Mouse (Mus musculus): Measurements from ENCODE around the gene Bcl2l10. TPM values are rescaled to one million over a fixed set of nuclear protein-coding genes. Genes with fewer than 3 reads are reported as not detected.
"Not testable (repeated sequence)": the region's sequence is repeated elsewhere in the genome, so short reads cannot be mapped to it uniquely, and the experiment has no call there.

Gene Bcl2l10
- polyA plus RNA-seq, 1 experiment from 2014 or later: not detected

DNA sequence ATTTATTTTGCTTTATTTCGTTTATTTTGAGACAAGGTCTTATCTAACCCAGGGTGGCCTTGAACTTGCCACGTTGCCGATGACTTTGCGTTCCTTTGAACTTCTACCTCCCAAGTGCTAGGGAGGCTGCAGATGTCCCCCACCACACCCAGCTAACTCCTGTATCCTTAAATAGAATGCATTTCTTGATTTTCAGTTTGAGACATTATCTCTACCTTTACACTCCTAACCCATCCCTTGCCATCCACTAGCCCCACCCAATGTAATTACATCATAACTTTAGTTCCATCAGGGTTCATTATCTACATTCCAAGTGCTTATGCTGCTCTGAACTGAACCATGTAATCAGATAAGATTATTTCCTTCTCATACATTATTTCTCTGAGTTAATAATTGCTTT lies 8.2 kb downstream of the Bcl2l10 start:
- 96% methylated on average over 4 of the region's 4 CpGs for WGBS
- Histone ChIP-seq H3K4me3 (no peak overlapping the region), H3K27me3 (ENCODE audit: low read depth, poor library complexity, severe bottlenecking) (no peaks in the 10 kb centered on the region), H3K4me1 (no peaks in the 10 kb centered on the region), H3K9me3 (replicated peaks) (no peaks in the 10 kb centered on the region), H3K27ac (replicated peaks) (no peak overlapping the region), H3K36me3 (no peaks in the 10 kb centered on the region)
- DNase-seq (ENCODE audit: low spot score): no peak

DNA sequence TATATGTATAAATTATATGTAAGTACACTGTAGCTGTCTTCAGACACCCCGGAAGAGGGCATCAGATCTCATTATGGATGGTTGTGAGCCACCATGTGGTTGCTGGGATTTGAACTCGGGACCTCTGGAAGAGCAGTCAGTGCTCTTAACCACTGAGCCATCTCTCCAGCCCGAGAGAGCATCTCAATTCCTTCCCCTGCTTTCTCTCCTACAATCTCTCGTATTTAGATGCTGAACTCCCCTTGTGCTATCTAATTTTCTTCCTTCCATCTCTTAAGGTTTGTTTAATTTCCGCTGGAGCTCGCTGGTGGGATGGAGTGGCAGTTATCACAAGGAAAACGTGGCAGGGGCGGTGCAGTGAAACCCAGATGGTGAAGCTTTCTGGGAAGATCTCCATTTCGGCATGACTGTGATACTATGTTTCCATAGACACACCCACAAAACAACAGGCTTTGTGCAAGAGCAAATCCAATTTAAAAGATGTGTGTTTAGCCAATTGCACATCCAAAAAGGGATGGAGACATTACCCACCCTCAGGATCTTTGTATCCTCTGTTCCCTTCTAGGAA lies 9.6 kb downstream of the Bcl2l10 start:
- Histone ChIP-seq H3K4me3 (no peak overlapping the region), H3K27ac (replicated peaks) (no peak overlapping the region), H3K27me3 (ENCODE audit: low read depth, poor library complexity, severe bottlenecking) (no peaks in the 10 kb centered on the region), H3K36me3 (no peaks in the 10 kb centered on the region), H3K4me1 (no peaks in the 10 kb centered on the region), H3K9me3 (replicated peaks) (no peaks in the 10 kb centered on the region)
- WGBS: 83% methylated on average over 9 of the region's 9 CpGs
- no peak for DNase-seq (ENCODE audit: low spot score)

DNA sequence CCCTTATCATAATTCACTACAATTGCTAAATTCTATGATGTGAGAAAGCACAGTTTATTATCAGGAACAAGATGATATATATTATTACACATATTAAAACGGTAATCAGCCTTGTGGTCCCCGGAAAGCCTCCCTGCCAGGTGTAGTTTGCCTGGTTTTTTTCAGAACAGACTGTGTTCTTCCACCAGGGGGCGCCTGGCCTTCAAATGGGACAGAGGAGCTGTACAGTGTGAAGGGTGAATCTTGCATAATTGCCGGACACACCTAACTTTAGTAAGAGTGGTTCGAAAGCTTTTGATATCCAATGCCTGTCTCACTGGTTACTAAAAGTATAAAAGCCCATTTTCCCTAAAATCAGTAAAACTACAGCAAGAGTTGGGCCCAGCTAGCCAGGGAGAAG lies 14.1 kb downstream of the Bcl2l10 start:
- Histone ChIP-seq H3K27me3 (ENCODE audit: low read depth, poor library complexity, severe bottlenecking) (no peaks in the 10 kb centered on the region), H3K4me1 (no peaks in the 10 kb centered on the region), H3K27ac (replicated peaks) (no peak overlapping the region), H3K9me3 (replicated peaks) (no peaks in the 10 kb centered on the region), H3K36me3 (no peaks in the 10 kb centered on the region), H3K4me3 (no peak overlapping the region)
- 50% methylated on average over 5 of the region's 5 CpGs for WGBS
- peak; percentile 67 for DNase-seq (ENCODE audit: low spot score)

DNA sequence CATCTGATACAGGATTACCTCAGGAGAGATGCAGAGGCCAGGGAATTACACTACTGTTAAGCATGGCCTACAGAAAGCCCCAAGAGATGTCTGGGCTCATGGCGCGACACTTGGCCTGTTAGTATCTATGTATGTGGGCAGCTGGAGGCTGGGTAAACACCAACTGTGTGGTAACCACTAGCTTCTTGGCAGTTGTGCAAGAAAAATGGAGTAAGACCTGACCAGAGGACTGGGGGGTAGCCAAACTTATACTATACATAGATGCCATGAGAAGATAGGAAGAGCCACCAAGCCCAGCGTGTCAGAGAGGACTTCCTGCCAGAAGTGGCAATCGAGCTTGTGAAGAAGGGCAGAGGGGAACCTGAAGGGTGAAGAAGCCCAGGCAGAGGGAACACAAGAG lies 14.6 kb downstream of the Bcl2l10 start:
- no peaks in the 10 kb centered on the region for H3K4me1 ChIP-seq
- no peak overlapping the region for H3K4me3 ChIP-seq
- no peaks in the 10 kb centered on the region for H3K9me3 ChIP-seq (replicated peaks)
- no peak for DNase-seq (ENCODE audit: low spot score)
- no peaks in the 10 kb centered on the region for H3K27me3 ChIP-seq (ENCODE audit: low read depth, poor library complexity, severe bottlenecking)
- no peak overlapping the region for H3K27ac ChIP-seq (replicated peaks)
- 90% methylated on average over 4 of the region's 4 CpGs for WGBS
- no peaks in the 10 kb centered on the region for H3K36me3 ChIP-seq

DNA sequence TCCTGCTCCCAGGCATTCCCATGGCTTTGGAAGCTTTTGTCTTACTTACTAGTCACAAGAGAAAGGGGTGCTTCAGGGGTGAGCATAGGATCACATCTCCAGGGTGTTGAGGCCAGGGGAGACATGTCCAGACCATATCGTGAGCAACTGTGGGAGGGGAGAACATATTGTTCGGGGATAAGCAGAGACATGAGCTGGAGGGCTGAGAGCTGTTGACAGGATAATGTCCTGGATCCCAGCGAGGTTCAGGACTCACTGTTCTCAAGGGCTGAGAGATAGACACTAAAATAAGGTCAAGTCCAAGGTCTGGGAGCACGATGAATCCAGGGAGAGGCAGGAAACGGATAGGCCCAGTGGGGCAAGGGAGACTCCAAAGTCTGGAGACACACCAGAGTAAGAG lies 15.4 kb downstream of the Bcl2l10 start:
- Histone ChIP-seq H3K4me1 (no peaks in the 10 kb centered on the region), H3K27ac (replicated peaks) (no peak overlapping the region), H3K36me3 (no peaks in the 10 kb centered on the region), H3K4me3 (no peak overlapping the region), H3K27me3 (ENCODE audit: low read depth, poor library complexity, severe bottlenecking) (no peaks in the 10 kb centered on the region), H3K9me3 (replicated peaks) (no peaks in the 10 kb centered on the region)
- no peak for DNase-seq (ENCODE audit: low spot score)
- WGBS: 85% methylated on average over 5 of the region's 5 CpGs

DNA sequence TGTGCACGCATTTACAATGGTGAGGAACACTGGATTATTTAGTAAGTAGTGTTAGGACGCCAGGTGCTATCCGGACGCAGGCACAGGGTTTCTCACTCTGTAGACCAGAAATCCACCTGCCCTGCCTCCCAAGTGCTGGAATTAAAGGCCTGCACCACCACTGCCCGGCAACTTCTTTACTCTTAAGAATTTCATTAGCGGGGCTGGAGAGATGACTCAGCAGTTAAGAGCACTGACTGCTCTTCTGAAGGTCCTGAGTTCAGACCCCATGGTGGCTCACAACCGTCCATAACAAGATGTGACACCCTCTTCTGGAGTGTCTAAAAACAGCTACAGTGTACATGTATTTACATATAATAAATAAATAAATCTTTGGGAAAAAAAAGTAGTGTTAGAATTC lies 16.1 kb downstream of the Bcl2l10 start:
- WGBS: 67% methylated on average over 7 of the region's 7 CpGs
- H3K27me3 ChIP-seq (ENCODE audit: low read depth, poor library complexity, severe bottlenecking); H3K4me1 ChIP-seq; H3K27ac ChIP-seq (replicated peaks); DNase-seq (ENCODE audit: low spot score); H3K9me3 ChIP-seq (replicated peaks); H3K4me3 ChIP-seq; H3K36me3 ChIP-seq: not testable (repeated sequence)

DNA sequence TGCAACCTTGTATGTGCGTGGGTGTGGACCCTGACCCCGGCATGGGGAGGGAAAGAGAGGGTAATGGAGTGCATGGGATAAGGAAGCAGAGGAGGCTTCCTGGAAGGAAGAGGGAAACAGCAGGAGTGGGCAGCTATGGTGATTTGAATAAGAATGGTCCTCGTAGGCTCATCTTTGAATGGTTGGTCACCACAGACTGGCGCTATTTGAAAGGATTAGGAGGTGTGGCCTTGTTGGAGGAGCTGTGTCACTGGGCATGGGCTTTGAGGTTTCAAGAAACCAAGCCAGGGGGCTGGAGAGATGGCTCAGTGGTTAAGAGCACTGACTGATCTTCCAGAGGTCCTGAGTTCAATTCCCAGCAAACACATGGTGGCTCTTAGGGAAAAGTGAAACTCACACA lies 17.6 kb downstream of the Bcl2l10 start:
- Histone ChIP-seq H3K27ac (replicated peaks) (no peak overlapping the region), H3K27me3 (ENCODE audit: low read depth, poor library complexity, severe bottlenecking) (no peaks in the 10 kb centered on the region), H3K4me3 (no peak overlapping the region), H3K36me3 (no peaks in the 10 kb centered on the region), H3K4me1 (no peaks in the 10 kb centered on the region), H3K9me3 (replicated peaks) (peaks cover 1% of the 10 kb centered on the region; the same call in 1 of the 2 replicates)
- no peak for DNase-seq (ENCODE audit: low spot score)
- 74% methylated on average over 4 of the region's 4 CpGs for WGBS

DNA sequence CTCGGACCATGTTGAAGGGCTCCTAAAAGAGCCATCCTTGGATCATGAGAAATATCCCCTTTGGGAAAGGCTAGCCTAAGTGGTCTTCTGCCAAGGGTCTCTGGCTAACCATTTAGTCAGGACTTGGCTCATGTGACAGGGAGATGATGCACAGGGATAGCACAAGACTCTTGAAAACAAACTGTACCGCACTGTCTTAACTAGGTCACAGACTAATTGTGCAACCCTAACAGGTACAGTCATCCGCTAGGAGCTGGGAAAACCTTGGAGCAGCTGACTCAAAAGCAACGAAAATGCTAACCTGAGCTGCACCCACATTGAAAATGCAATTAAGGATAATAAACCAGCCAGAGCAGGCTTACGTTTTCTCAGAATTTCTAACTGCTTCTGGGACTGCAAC lies 18.6 kb downstream of the Bcl2l10 start:
- H3K4me1 ChIP-seq: no peaks in the 10 kb centered on the region
- no peaks in the 10 kb centered on the region for H3K36me3 ChIP-seq
- WGBS: 87% methylated on average over 5 of the region's 5 CpGs
- no peak overlapping the region for H3K27ac ChIP-seq (replicated peaks)
- DNase-seq (ENCODE audit: low spot score): no peak
- peaks cover 5% of the 10 kb centered on the region; the same call in 1 of the 2 replicates for H3K9me3 ChIP-seq (replicated peaks)
- no peaks in the 10 kb centered on the region for H3K27me3 ChIP-seq (ENCODE audit: low read depth, poor library complexity, severe bottlenecking)
- no peak overlapping the region for H3K4me3 ChIP-seq

DNA sequence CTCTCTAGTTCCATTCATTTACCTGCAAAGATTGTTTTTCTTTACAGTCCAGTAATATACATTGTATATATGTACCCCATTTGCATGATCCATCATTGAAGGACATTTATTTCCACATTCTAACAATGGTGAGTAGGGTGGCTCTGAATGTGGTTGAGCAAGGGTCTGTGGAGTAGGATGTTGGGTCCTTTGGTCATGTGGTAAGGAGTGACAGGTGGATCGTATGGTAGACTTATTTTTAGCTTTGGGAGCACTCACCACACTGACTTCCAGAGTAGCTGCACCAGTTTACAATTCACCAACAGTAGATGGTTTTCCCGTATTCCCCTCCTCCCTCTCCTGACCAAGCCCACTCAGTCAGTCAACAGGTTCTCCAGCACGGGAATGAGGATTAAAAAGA lies 21.2 kb downstream of the Bcl2l10 start:
- H3K27me3 ChIP-seq (ENCODE audit: low read depth, poor library complexity, severe bottlenecking): no peaks in the 10 kb centered on the region
- no peaks in the 10 kb centered on the region for H3K4me1 ChIP-seq
- peaks cover 5% of the 10 kb centered on the region; the same call in 1 of the 2 replicates for H3K9me3 ChIP-seq (replicated peaks)
- no peak for DNase-seq (ENCODE audit: low spot score)
- H3K27ac ChIP-seq (replicated peaks): no peak overlapping the region
- WGBS: 82% methylated on average over 3 of the region's 3 CpGs
- H3K4me3 ChIP-seq: no peak overlapping the region
- H3K36me3 ChIP-seq: no peaks in the 10 kb centered on the region

DNA sequence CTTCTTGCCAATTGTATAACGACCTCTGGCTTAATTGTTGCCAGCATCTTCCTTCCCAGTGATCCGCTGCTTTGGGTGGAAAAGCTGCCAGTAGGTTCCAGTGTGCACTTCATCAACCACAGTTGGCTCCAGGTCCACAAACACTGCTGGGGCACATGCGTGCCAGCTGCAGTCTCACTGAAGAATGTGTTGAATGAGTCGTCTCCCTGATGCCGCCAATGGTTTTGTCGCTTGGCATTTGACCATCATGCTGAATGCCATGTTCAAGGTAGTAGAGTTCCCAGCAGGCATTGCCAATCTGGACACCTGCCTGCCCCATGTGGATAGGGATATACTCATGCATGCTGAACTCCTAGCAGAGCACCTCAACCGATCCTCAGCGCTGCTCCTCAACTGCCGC lies 28.0 kb downstream of the Bcl2l10 start:
- WGBS: 95% methylated on average over 9 of the region's 9 CpGs
- no peak for DNase-seq (ENCODE audit: low spot score)
- H3K27me3 ChIP-seq (ENCODE audit: low read depth, poor library complexity, severe bottlenecking): no peaks in the 10 kb centered on the region
- no peaks in the 10 kb centered on the region for H3K36me3 ChIP-seq
- H3K9me3 ChIP-seq (replicated peaks): peaks cover 10% of the 10 kb centered on the region; the same call in 1 of the 2 replicates
- no peak overlapping the region for H3K27ac ChIP-seq (replicated peaks)
- H3K4me3 ChIP-seq: no peak overlapping the region
- no peaks in the 10 kb centered on the region for H3K4me1 ChIP-seq

DNA sequence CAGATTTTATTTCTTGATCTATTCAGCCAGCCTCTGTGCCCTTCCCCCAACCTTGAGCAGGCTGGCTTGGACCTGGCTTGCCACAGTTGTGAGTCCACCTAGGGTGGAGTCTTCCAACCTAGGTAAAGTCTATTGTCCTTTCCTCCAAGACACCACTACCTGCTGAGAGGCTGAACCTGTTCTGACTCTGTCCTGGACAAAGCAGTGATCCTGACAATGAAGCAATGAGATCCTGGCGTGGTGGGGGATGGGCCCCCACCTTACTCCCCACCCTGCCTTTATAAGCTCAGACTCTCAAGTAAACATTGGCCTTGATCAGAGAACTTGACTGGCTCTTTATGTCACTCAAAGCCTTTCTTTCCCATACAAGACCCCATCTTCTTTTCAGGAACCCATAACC lies 28.9 kb downstream of the Bcl2l10 start:
- DNase-seq (ENCODE audit: low spot score): no peak
- 69% methylated on average over 1 of the region's 1 CpGs for WGBS
- H3K36me3 ChIP-seq: no peaks in the 10 kb centered on the region
- H3K9me3 ChIP-seq (replicated peaks): peaks cover 10% of the 10 kb centered on the region; the same call in 1 of the 2 replicates
- H3K4me1 ChIP-seq: no peaks in the 10 kb centered on the region
- no peak overlapping the region for H3K27ac ChIP-seq (replicated peaks)
- H3K4me3 ChIP-seq: no peak overlapping the region
- H3K27me3 ChIP-seq (ENCODE audit: low read depth, poor library complexity, severe bottlenecking): no peaks in the 10 kb centered on the region

DNA sequence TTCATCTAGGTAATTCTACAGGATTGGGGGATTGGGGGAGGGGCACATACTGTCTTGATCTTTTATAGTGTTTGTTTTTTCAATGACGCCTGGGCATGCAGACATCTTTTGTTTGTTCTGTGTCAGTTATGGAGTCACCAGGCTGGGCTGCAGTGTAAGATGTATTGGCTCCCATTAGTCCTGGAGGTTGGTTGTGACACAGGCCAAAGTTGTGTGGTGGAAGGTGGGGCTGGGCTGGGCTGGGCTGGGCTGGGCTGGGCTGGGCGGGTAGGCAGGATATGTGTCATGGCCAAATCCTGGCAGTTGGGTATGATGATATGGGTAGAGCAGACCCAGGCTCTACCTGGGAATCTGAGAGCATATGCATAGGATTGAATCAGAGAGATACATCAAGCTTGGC lies 31.2 kb downstream of the Bcl2l10 start:
- H3K36me3 ChIP-seq: no peaks in the 10 kb centered on the region
- no peak for DNase-seq (ENCODE audit: low spot score)
- no peak overlapping the region for H3K4me3 ChIP-seq
- WGBS: 91% methylated on average over 2 of the region's 2 CpGs
- H3K4me1 ChIP-seq: no peaks in the 10 kb centered on the region
- H3K9me3 ChIP-seq (replicated peaks): peaks cover 10% of the 10 kb centered on the region; the same call in 1 of the 2 replicates
- H3K27me3 ChIP-seq (ENCODE audit: low read depth, poor library complexity, severe bottlenecking): no peaks in the 10 kb centered on the region
- no peak overlapping the region for H3K27ac ChIP-seq (replicated peaks)

DNA sequence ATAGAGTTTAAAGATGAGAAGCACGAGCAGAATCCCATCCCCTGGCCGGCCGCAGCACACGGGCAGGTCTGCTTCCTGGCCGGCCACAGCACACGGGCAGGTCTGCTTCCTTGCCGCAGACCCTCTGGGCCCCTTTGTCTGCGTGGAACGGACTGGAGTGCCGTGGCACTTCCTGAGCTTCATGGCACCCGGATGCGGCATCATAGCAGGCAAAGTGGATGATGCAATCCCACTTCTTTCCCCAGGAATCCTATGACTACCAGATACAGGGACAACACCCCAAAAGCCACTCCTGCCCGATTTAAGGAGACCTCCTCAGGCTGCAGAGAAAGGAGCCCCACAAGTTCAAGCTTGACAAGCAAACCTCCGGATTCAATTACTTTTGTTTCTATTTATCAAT lies 35.3 kb downstream of the Bcl2l10 start:
- Histone ChIP-seq H3K4me1 (no peaks in the 10 kb centered on the region), H3K27me3 (ENCODE audit: low read depth, poor library complexity, severe bottlenecking) (no peaks in the 10 kb centered on the region), H3K27ac (replicated peaks) (no peak overlapping the region), H3K36me3 (peaks cover 26% of the 10 kb centered on the region), H3K4me3 (no peak overlapping the region), H3K9me3 (replicated peaks) (no peaks in the 10 kb centered on the region)
- DNase-seq (ENCODE audit: low spot score): no peak
- WGBS: 95% methylated on average over 14 of the region's 14 CpGs

DNA sequence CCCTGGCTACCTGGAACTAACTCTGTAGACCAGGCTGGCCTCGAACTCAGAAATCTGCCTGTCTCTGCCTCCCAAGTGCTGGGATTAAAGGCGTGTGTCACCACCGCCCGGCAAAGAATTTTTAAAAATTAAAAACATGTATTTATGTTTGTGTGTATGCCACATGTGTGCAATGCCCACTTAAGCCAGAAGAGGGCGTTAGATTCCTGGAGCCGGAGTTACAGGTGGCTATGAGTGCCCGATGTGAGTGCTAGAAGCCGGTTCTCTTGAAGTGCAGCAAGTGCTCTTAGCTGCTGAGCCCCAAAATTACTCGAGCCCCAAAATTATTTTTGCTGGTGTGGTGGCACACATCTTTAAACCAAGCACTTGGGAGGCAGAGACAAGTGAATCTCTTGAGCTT lies 36.2 kb downstream of the Bcl2l10 start:
- no peaks in the 10 kb centered on the region for H3K9me3 ChIP-seq (replicated peaks)
- H3K27me3 ChIP-seq (ENCODE audit: low read depth, poor library complexity, severe bottlenecking): no peaks in the 10 kb centered on the region
- H3K4me1 ChIP-seq: no peaks in the 10 kb centered on the region
- H3K4me3 ChIP-seq: no peak overlapping the region
- 85% methylated on average over 9 of the region's 9 CpGs for WGBS
- DNase-seq (ENCODE audit: low spot score): no peak
- no peak overlapping the region for H3K27ac ChIP-seq (replicated peaks)
- peaks cover 33% of the 10 kb centered on the region for H3K36me3 ChIP-seq

All from midbrain, embryonic 10.5 days (tissue).